Mouse (Mus musculus) kidney, embryonic 14.5 days (tissue): ENCODE measurements around the gene Gpr135. TPM values are rescaled to one million over a fixed set of nuclear protein-coding genes. Genes with fewer than 3 reads are reported as not detected.

Experiments used
- ATAC-seq: fragments of 200-750 bp; cut with Nextera tagmentation; 2 replicates; pipeline ENCODE4 v1.8.0; 2017; ENCODE audit warnings: moderate number of reproducible peaks, mild to moderate bottlenecking, moderate TSS enrichment, moderate library complexity; ENCODE audit not compliant: low FRiP score, low TSS enrichment
- H3K27ac ChIP-seq: fragments of 300-500 bp; sonication (generic); 2 replicates; pipeline ENCODE4 v1.5.1; 2014; ENCODE audit warnings: low read depth, mild to moderate bottlenecking, low read length, moderate library complexity, mixed read lengths
- H3K27me3 ChIP-seq: fragments of 300-500 bp; sonication (generic); 2 replicates; pipeline ENCODE4 v1.6.1; 2014; ENCODE audit warnings: mild to moderate bottlenecking, low read length; ENCODE audit not compliant: control insufficient read depth, insufficient read depth
- H3K36me3 ChIP-seq: fragments of 300-500 bp; sonication (generic); 2 replicates; pipeline ENCODE4 v1.6.1; 2014; ENCODE audit warnings: low read length, mixed read lengths; ENCODE audit not compliant: control insufficient read depth, insufficient read depth
- H3K4me1 ChIP-seq: fragments of 300-500 bp; sonication (generic); 2 replicates; pipeline ENCODE4 v1.6.1; 2014; ENCODE audit warnings: low read length, mixed read lengths; ENCODE audit not compliant: control insufficient read depth, insufficient read depth
- H3K4me2 ChIP-seq: fragments of 300-500 bp; sonication (generic); replicated peaks from 2 replicates; pipeline ENCODE4 v1.6.1; 2014; ENCODE audit warnings: low read depth, mild to moderate bottlenecking, low read length
- H3K4me3 ChIP-seq: fragments of 300-500 bp; sonication (generic); 2 replicates; pipeline ENCODE4 v1.5.1; 2014; ENCODE audit warnings: mild to moderate bottlenecking, low read length
- H3K9ac ChIP-seq: fragments of 300-500 bp; sonication (generic); 2 replicates; pipeline ENCODE4 v1.6.1; 2014; ENCODE audit warnings: low read depth, mild to moderate bottlenecking, low read length, moderate library complexity
- H3K9me3 ChIP-seq: fragments of 300-500 bp; sonication (generic); 2 replicates; pipeline ENCODE4 v1.6.1; 2016; ENCODE audit warnings: low read length; ENCODE audit not compliant: control insufficient read depth
- WGBS: fragments of 180-500 bp; shearing (Covaris S2); extraction: QIAGEN DNeasy Blood & Tissue Kit; methylation state at CpG from one replicate; pipeline ENCODE4 v1.1.7; 2014; 5-methylcytosine and 5-hydroxymethylcytosine counted together
- polyA plus RNA-seq: library from polyadenylated mRNA; unstranded; fragments of >200 nt; fragmentation: Nextera tagmentation; extraction: Ambion mirVana; gene quantifications from 2 replicates; pipeline ENCODE4 v1.2.1, GENCODE M21; 2014

Gene Gpr135
- polyA plus RNA-seq, 1 experiment from 2014 or later, result 0.45 TPM

GRCm38 (mm10) chr12:72039501-72039900 is 31.4 kb downstream of the Gpr135 start:
- Histone ChIP-seq H3K27me3 (no peaks in the 10 kb centered on the region), H3K4me1 (no peaks in the 10 kb centered on the region), H3K36me3 (no peaks in the 10 kb centered on the region), H3K9ac (no peak overlapping the region), H3K27ac (no peak overlapping the region), H3K4me2 (no peak overlapping the region), H3K4me3 (no peak overlapping the region), H3K9me3 (no peaks in the 10 kb centered on the region)
- 86% methylated on average over 8 of the region's 8 CpGs for WGBS
- ATAC-seq, result no peak

- no peak for ATAC-seq
- 78% methylated on average over 2 of the region's 2 CpGs for WGBS
- Histone ChIP-seq H3K9me3 (no peaks in the 10 kb centered on the region), H3K27me3 (no peaks in the 10 kb centered on the region), H3K4me3 (no peak overlapping the region), H3K36me3 (no peaks in the 10 kb centered on the region), H3K4me2 (no peak overlapping the region), H3K27ac (no peak overlapping the region), H3K9ac (no peak overlapping the region), H3K4me1 (no peaks in the 10 kb centered on the region)
Measured at GRCm38 (mm10) chr12:72038866-72039265, 32.1 kb downstream of the Gpr135 start.

DNA sequence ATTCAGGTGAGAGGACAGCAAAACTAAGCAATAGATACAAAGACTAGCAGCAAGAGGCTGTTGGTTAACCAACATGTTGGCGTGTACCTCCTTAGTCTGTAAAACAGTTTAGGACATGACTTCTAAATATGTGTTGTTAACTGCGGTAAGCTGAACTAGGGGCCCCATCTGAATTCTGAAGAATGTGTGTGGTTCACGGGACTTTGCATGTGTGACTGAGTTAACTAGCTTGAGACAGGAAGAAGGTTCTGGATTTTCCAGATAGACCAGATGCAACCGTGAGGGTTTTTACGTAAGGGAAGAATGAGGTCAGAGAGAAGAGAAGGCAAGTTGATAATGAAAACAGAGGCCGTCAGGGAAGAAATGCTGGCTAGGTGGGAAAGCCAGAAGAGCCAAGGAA is 33.9 kb downstream of the Gpr135 start:
- Histone ChIP-seq H3K4me2 (no peak overlapping the region), H3K9me3 (no peaks in the 10 kb centered on the region), H3K9ac (no peak overlapping the region), H3K27ac (no peak overlapping the region), H3K27me3 (no peaks in the 10 kb centered on the region), H3K4me1 (no peaks in the 10 kb centered on the region), H3K4me3 (no peak overlapping the region), H3K36me3 (no peaks in the 10 kb centered on the region)
- 83% methylated on average over 6 of the region's 6 CpGs for WGBS
- no peak for ATAC-seq

DNA sequence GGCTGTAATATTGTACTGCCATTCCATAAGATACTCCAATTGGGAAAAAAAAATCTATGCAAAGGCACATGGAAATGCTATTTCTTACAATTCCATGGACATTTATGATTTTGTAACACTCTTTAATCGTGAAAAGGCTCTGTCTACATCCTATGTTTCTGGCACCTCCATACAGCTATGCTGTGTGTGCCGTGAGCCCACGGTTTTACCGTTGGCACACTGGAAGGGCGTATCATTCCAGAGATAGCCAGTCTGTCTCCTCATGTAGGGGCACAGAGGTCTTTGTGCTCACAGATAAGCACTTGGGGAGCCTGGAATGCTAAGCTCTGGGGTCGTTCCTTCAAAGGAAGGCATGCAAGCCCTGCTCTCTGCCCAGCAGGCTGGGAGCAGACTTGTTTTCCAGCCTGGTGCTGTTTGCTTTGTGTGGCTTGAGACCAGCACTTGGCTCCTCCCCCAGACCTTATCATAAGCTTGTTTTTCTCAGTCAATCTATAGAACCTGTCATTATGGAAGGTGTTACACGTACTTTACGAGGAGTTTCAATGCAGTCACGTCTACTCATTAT is 34.7 kb downstream of the Gpr135 start:
- no peak for ATAC-seq

GRCm38 (mm10) chr12:72031794-72032193 is 39.1 kb downstream of the Gpr135 start:
- no peaks in the 10 kb centered on the region for H3K9me3 ChIP-seq
- H3K4me1 ChIP-seq, result no peaks in the 10 kb centered on the region
- 74% methylated on average over 6 of the region's 6 CpGs for WGBS
- no peak overlapping the region for H3K4me2 ChIP-seq
- ATAC-seq, result no peak
- no peaks in the 10 kb centered on the region for H3K36me3 ChIP-seq
- no peaks in the 10 kb centered on the region for H3K27me3 ChIP-seq
- H3K4me3 ChIP-seq, result no peak overlapping the region
- H3K9ac ChIP-seq, result no peak overlapping the region
- H3K27ac ChIP-seq, result no peak overlapping the region

More for the DNA sequence above, 34.7 kb downstream of the Gpr135 start:
- Histone ChIP-seq H3K4me3 (no peak overlapping the region), H3K27ac (no peak overlapping the region), H3K4me2 (no peak overlapping the region), H3K27me3 (no peaks in the 10 kb centered on the region), H3K9me3 (no peaks in the 10 kb centered on the region), H3K9ac (no peak overlapping the region), H3K36me3 (no peaks in the 10 kb centered on the region), H3K4me1 (no peaks in the 10 kb centered on the region)
- 75% methylated on average over 9 of the region's 9 CpGs for WGBS

GRCm38 (mm10) chr12:72031171-72031570 is 39.8 kb downstream of the Gpr135 start:
- 69% methylated on average over 5 of the region's 5 CpGs for WGBS
- no peak overlapping the region for H3K27ac ChIP-seq

DNA sequence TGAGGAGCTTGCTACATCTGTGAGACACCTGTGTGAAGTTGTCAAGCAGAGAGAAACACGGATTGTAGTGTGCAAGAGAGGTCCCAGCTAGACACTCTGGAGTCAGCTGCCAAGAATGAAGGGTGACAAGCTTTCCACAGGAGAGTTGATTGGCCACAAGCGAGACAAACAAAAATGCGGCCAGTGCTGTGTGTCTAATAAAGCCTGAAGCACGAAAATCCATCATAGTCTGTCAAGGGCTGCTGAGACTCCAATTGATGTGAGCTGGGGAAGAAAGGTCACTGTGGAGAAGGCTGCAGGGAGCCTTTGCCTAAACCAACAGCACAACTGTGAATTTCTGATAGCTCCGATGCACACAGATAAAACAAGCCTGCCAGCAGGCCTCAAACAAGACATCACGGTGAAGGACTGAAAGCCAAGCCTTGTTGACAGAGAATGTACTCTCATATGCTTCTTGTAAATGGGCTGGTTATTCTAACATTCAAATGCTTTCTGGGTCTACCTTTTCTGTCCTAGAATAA is 45.6 kb downstream of the Gpr135 start:
- no peak for ATAC-seq
- no peak overlapping the region for H3K27ac ChIP-seq
- H3K9ac ChIP-seq, result no peak overlapping the region
- no peaks in the 10 kb centered on the region for H3K9me3 ChIP-seq
- 58% methylated on average over 6 of the region's 6 CpGs for WGBS
- H3K4me2 ChIP-seq, result no peak overlapping the region
- no peaks in the 10 kb centered on the region for H3K4me1 ChIP-seq
- H3K4me3 ChIP-seq, result no peak overlapping the region
- H3K27me3 ChIP-seq, result no peaks in the 10 kb centered on the region
- no peaks in the 10 kb centered on the region for H3K36me3 ChIP-seq

More at GRCm38 (mm10) chr12:72031171-72031570, 39.8 kb downstream of the Gpr135 start:
- no peaks in the 10 kb centered on the region for H3K27me3 ChIP-seq
- no peak for ATAC-seq
- H3K36me3 ChIP-seq, result no peaks in the 10 kb centered on the region
- H3K9ac ChIP-seq, result no peak overlapping the region
- H3K4me2 ChIP-seq, result no peak overlapping the region
- H3K9me3 ChIP-seq, result no peaks in the 10 kb centered on the region
- H3K4me3 ChIP-seq, result no peak overlapping the region
- H3K4me1 ChIP-seq, result no peaks in the 10 kb centered on the region

GRCm38 (mm10) chr12:72023572-72023971 is 47.4 kb downstream of the Gpr135 start:
- no peak for ATAC-seq
- H3K9me3 ChIP-seq, result no peaks in the 10 kb centered on the region
- no peaks in the 10 kb centered on the region for H3K36me3 ChIP-seq
- H3K27me3 ChIP-seq, result no peaks in the 10 kb centered on the region
- no peak overlapping the region for H3K27ac ChIP-seq
- no peak overlapping the region for H3K4me2 ChIP-seq
- no peak overlapping the region for H3K9ac ChIP-seq
- H3K4me1 ChIP-seq, result no peaks in the 10 kb centered on the region
- 91% methylated on average over 5 of the region's 5 CpGs for WGBS
- no peak overlapping the region for H3K4me3 ChIP-seq

DNA sequence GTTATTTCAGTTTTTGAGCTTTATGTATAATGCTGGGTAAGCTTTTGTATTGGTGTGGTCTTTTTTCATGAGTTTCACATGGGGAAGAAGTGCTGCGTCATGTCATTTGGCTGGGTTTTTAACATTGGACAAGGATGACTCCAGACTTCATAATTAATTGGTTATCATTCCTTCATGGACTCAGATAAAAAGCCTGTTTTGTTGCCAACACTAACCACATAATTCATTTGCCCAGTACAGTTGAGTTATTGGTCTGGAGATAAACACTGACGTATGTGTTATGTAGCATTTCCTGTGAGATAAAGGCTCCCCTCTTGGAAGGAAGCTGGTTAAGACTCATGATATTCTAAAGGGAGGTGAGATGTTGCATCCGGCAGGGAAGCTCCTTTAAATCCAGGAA is 48.1 kb downstream of the Gpr135 start:
- H3K9me3 ChIP-seq, result no peaks in the 10 kb centered on the region
- no peak overlapping the region for H3K27ac ChIP-seq
- H3K4me1 ChIP-seq, result no peaks in the 10 kb centered on the region
- no peak overlapping the region for H3K9ac ChIP-seq
- WGBS, result 81% methylated on average over 3 of the region's 3 CpGs
- no peak overlapping the region for H3K4me3 ChIP-seq
- no peak for ATAC-seq
- no peaks in the 10 kb centered on the region for H3K27me3 ChIP-seq
- H3K36me3 ChIP-seq, result no peaks in the 10 kb centered on the region
- H3K4me2 ChIP-seq, result no peak overlapping the region
